Mouse (Mus musculus): ENCODE results near the gene Mrpl58. TPM values are rescaled to one million over a fixed set of nuclear protein-coding genes. Genes with fewer than 3 reads are reported as not detected.

The Mrpl58 gene
- 10 to 100 TPM; 45.7 to 47.3 TPM for total RNA-seq (2023)

DNA sequence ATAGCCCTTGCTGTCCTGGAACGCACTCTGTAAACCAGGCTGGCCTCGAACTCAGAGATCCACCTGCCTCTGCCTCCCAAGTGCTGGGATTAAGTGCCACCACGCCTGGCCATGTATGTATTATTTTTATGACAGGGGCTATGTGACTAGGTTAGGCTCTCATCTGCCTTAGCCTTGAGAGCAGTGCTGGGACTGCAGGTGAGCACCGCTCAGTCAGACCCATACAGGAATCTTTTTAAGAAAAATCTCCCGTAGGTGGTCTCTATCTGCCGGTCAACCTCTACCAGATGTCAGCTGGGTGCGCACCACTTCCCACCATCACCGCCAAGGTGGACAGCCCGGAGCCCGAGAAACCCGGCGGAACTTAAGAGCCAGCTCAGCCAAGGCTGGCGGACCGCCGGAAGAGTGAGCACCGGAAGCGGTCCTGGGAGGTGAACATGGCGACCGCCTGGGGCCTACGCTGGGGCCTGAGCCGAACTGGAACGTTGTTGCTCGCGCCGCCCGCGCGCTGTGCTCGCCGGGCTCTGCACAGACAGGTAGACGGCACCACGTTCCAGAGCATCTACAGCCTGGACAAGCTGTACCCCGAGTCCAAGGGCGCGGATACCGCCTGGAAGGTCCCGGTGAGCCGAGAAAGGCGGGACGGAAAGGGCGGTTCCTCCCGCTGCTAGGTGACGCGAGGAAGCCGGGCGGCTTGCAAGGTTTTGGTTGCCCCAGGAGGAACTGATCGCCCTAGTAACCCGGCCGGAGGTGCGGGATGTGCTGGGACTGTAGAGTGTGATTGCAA, at the start of gene Mrpl58:
Mrpl58 (plus strand) TSS at position 415 of the 787 bp plus-strand sequence.

DNA sequence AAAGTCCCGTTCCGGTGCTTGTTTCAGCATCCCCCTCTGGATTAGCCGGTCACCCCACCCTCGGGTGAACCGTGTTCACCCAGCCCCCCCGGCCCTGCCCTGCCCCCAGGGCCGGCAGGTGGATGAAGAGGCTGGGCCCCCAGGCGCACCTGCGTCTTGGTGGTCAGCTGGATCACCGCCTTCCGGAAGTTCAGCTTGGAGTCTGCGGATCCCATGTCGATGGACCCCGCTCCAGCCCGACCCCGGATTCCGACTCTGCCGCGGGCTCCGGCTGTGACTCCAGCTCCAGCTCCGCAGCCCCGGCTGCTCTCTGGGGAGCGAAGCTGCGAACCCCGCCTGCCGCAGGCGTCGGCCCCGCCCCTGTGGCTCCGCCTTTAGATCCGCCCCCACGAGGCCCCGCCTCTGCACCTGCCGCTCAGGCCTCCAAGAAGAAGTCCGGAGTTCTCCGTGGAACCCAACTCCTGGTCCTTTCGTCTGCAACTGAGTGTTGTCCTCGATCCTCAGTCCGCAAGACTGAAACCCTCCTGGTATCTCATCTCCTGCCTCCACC, 36.1 kb upstream of the Mrpl58 start, which contains the start of gene Hid1:
Hid1 (minus strand) TSS at position 362 of the 550 bp plus-strand sequence.

DNA sequence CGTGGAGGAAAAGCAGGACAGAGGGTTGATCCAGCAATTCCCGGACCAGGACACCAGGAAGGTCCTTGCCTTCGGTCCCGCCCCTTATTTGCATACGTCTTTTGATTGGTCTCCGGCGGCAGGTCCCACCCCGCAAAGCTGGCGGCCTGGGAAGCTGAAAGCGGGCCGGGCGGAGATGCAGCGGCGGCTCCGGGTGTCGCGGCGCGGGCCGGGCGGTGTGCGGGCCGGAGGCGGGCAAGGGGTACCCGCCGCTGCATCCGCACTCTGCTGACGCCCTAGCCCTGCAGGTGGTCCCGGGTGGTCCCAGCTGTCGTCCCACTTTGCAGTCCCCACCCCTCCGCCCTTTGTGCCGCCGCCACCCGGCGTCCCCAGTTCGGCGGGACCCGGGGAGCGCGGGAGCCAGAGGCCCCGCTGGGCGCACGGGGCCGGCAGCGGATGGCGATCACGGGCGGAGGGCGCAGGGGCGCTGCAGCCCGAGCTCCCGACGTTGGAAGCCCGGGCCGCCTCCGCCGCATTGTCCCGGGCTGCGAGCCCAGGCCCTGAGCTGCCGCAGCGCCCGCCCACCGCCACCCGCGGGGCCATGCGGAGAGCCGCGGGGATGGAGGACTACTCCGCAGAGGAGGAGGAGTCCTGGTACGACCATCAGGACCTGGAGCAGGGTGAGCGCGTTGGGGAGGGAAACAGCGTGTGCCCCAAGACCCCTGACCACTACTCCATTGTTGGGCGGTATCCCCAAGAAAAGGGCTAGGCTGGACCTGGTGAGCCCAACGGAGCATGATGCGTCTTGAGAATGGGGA, 21.6 kb upstream of the Mrpl58 start, which contains the start of gene Cdr2l:
Cdr2l (plus strand) TSS at position 174 of the 797 bp plus-strand sequence.

DNA sequence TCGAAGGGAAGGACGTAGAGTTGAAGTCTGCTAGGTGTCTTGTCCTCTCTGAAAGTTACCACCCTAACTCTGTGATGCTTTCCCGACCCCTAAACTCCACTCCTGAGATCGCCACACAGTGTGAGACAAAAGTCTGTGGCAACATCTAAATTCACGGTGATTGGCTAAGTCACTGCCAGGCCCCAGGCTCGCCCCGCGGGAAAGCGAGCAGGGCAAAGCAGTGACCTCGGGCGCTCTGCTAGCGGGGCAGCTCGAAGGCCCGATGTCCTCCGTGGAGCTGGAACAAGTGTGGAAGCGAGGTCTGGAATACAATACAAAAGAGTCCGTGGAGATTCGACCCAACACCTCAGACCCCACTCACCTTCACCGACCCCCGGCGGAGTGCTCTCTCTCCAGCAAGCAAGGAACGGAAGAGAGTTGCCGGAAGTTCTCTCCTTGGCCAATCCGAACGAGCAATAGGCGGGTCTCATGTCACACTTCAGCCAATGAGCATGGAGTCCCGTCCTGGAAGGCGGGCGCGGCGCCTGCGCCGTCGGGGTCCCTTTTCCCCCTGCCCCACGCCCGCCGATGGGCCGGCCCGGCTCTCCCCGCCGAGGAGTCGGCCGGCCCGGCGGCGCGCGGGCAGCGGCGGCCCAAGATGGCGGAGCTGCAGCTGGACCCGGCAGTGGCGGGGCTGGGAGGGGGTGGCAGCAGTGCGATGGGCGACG, 16.1 kb downstream of the Mrpl58 start, which contains the start of the genes Atp5h and Kctd2:
Atp5h (minus strand) TSS at position 432 of the 707 bp plus-strand sequence.
Kctd2 (plus strand) TSS at position 598 of the 707 bp plus-strand sequence.

DNA sequence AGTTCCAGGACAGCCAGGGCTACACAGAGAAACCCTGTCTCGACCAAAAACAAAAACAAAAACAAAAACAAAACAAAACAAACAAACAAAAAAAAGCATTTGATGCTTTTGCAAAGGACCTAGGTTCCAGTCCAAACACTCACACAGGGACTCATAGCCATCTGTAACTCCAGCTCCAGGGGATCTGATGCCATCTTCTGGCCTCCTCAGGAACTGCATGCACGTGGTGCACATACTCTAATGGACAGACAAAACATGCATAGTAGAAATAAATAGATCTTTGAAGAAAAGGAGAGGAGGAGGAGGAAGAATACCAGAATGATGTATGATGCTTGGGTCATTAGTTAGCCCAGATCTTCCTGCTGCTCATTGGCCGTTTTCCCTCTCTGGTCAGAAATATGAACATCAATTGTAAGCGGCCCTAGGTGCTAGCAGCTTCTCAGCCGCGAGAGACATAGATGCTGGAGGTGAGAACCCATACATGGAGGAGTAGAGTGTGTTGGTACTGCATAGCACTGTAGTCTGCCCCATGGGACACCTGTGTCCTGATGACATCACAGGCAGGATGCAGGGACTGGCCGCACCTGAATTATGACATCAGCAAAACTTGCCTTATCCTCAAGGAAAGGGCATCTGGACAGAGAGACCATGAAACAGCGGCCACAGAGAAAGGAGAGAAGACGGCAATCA, 36.5 kb downstream of the Mrpl58 start, which contains the start of gene Trim80:
Trim80 (plus strand) TSS at position 640 of the 690 bp plus-strand sequence.

Other genes starting within 250 kb of the Mrpl58 start
- gene Slc9a3r1, start 240.4 kb upstream of the Mrpl58 start, total RNA-seq (2023), result 10 to 100 TPM; 83.4 to 90.5 TPM
- 10 to 100 TPM; 11.5 to 20.2 TPM for gene Tmem104, start 216.3 kb upstream of the Mrpl58 start, total RNA-seq (2023)
- gene Nat9, start 215.9 kb upstream of the Mrpl58 start, total RNA-seq (2023), result 10 to 100 TPM; 17.5 to 21.0 TPM
- not detected for gene Grin2c, start 136.5 kb upstream of the Mrpl58 start, total RNA-seq (2023)
- 10 to 100 TPM; 21.8 to 23.8 TPM for gene Fdxr, start 126.7 kb upstream of the Mrpl58 start, total RNA-seq (2023)
- under 1 TPM in 1 of 2 experiments, not detected in 1; 0.33 TPM for gene Fads6, start 106.1 kb upstream of the Mrpl58 start, total RNA-seq (2023)
- not detected for gene Otop2, start 96.6 kb upstream of the Mrpl58 start, total RNA-seq (2023)
- not detected for gene Ush1g, start 81.7 kb upstream of the Mrpl58 start, total RNA-seq (2023)
- not detected for gene Otop3, start 69.0 kb upstream of the Mrpl58 start, total RNA-seq (2023)
- under 1 TPM; 0.49 to 0.71 TPM for gene Hid1, start 36.0 kb upstream of the Mrpl58 start, total RNA-seq (2023)
- gene Cdr2l, start 21.8 kb upstream of the Mrpl58 start, total RNA-seq (2023), result not detected
- gene Atp5h, start 16.2 kb downstream of the Mrpl58 start, total RNA-seq (2023), result 100 to 1,000 TPM; 178 to 191 TPM
- 10 to 100 TPM; 45.6 to 46.5 TPM for gene Kctd2, start 16.4 kb downstream of the Mrpl58 start, total RNA-seq (2023)
- gene Trim80, start 36.8 kb downstream of the Mrpl58 start, total RNA-seq (2023), result not detected
- not detected for gene Slc16a5, start 58.7 kb downstream of the Mrpl58 start, total RNA-seq (2023)
- gene Armc7, start 71.9 kb downstream of the Mrpl58 start, total RNA-seq (2023), result 10 to 100 TPM; 12.8 to 17.2 TPM
- gene Nt5c, start 88.1 kb downstream of the Mrpl58 start, total RNA-seq (2023), result 10 to 100 TPM; 80.8 to 91.6 TPM
- gene Jpt1, start 110.6 kb downstream of the Mrpl58 start, total RNA-seq (2023), result 100 to 1,000 TPM; 204 to 206 TPM
- gene Sumo2, start 132.5 kb downstream of the Mrpl58 start, total RNA-seq (2023), result 100 to 1,000 TPM; 259 to 284 TPM
- 10 to 100 TPM; 72.6 to 89.3 TPM for gene Nup85, start 160.7 kb downstream of the Mrpl58 start, total RNA-seq (2023)
- 10 to 100 TPM; 37.1 to 38.6 TPM for gene Mrps7, start 200.2 kb downstream of the Mrpl58 start, total RNA-seq (2023)
- gene Gga3, start 200.3 kb downstream of the Mrpl58 start, total RNA-seq (2023), result 100 to 1,000 TPM; 103 to 115 TPM
- 100 to 1,000 TPM; 267 to 291 TPM for gene Mif4gd, start 209.2 kb downstream of the Mrpl58 start, total RNA-seq (2023)
- gene Slc25a19, start 224.5 kb downstream of the Mrpl58 start, total RNA-seq (2023), result 100 to 1,000 TPM; 105 to 108 TPM

All from B cell, adult 67 days (primary cell).